Mouse (Mus musculus) embryonic facial prominence, embryonic 11.5 days (tissue): ENCODE data around the gene Egflam. TPM values are rescaled to one million over a fixed set of nuclear protein-coding genes. Genes with fewer than 3 reads are reported as not detected.

Experiments
- ATAC-seq: fragments of 200-750 bp; cut with Nextera tagmentation; replicated peaks from 2 replicates; pipeline ENCODE4 v1.8.0; 2017; ENCODE audit warnings: low read depth; ENCODE audit not compliant: insufficient number of reproducible peaks, low FRiP score, low TSS enrichment
- DNase-seq: peaks from one replicate; pipeline ENCODE4 v3.0.0-alpha.2; 2015; ENCODE audit warnings: low spot score
- H3K27ac ChIP-seq: fragments of 300-500 bp; sonication (generic); replicated peaks from 2 replicates; pipeline ENCODE4 v1.5.1; 2014; ENCODE audit warnings: mild to moderate bottlenecking, low read depth, low read length, control low read depth
- H3K27me3 ChIP-seq: fragments of 300-500 bp; sonication (generic); 2 replicates; pipeline ENCODE4 v1.6.1; 2014; ENCODE audit warnings: mild to moderate bottlenecking, low read length, moderate library complexity, mixed read lengths; ENCODE audit not compliant: control insufficient read depth, insufficient read depth
- H3K36me3 ChIP-seq: fragments of 300-500 bp; sonication (generic); replicated peaks from 2 replicates; pipeline ENCODE4 v1.6.1; 2014; ENCODE audit warnings: low read depth, mild to moderate bottlenecking, low read length, moderate library complexity, mixed read lengths; ENCODE audit not compliant: control insufficient read depth, insufficient read depth
- H3K4me1 ChIP-seq: fragments of 300-500 bp; sonication (generic); 2 replicates; pipeline ENCODE4 v1.6.1; 2014; ENCODE audit warnings: low read length, mixed read lengths; ENCODE audit not compliant: control insufficient read depth, insufficient read depth
- H3K4me2 ChIP-seq: fragments of 300-500 bp; sonication (generic); 2 replicates; pipeline ENCODE4 v1.6.1; 2014; ENCODE audit warnings: low read depth, mild to moderate bottlenecking, control low read depth, low read length, moderate library complexity
- H3K4me3 ChIP-seq: fragments of 300-500 bp; sonication (generic); 2 replicates; pipeline ENCODE4 v1.5.1; 2014; ENCODE audit warnings: low read depth, low read length, control low read depth
- H3K9ac ChIP-seq: fragments of 300-500 bp; sonication (generic); replicated peaks from 2 replicates; pipeline ENCODE4 v1.6.1; 2014; ENCODE audit warnings: mild to moderate bottlenecking, control low read depth, low read length
- H3K9me3 ChIP-seq: fragments of 300-500 bp; sonication (generic); replicated peaks from 2 replicates; pipeline ENCODE4 v1.6.1; 2016; ENCODE audit warnings: mild to moderate bottlenecking, low read length, inconsistent platforms, mixed read lengths; ENCODE audit not compliant: control insufficient read depth
- WGBS: fragments of 180-500 bp; shearing (Covaris S2); extraction: QIAGEN DNeasy Blood & Tissue Kit; methylation state at CpG from one replicate; pipeline ENCODE4 v1.1.7; 2014; 5-methylcytosine and 5-hydroxymethylcytosine counted together
- polyA plus RNA-seq: library from polyadenylated mRNA; unstranded; fragments of >200 nt; fragmentation: Nextera tagmentation; extraction: Ambion mirVana; gene quantifications from 2 replicates; pipeline ENCODE4 v1.2.1, GENCODE M21; 2014

The Egflam gene
- polyA plus RNA-seq, 1 experiment from 2014 or later = 13.0 TPM

GRCm38 (mm10) chr15:7197652-7198445, 200.3 kb downstream of the Egflam start:
- peaks cover 11% of the 10 kb centered on the region for H3K4me1 ChIP-seq
- no peak overlapping the region for H3K4me3 ChIP-seq
- no peak overlapping the region for H3K9ac ChIP-seq
- no peaks in the 10 kb centered on the region for H3K36me3 ChIP-seq
- no peak overlapping the region for H3K27ac ChIP-seq
- ATAC-seq (no peak), DNase-seq (no peak)
- H3K4me2 ChIP-seq = no peak overlapping the region
- 36% methylated on average over 3 of the region's 3 CpGs for WGBS
- H3K27me3 ChIP-seq = no peaks in the 10 kb centered on the region
- no peaks in the 10 kb centered on the region for H3K9me3 ChIP-seq

DNA sequence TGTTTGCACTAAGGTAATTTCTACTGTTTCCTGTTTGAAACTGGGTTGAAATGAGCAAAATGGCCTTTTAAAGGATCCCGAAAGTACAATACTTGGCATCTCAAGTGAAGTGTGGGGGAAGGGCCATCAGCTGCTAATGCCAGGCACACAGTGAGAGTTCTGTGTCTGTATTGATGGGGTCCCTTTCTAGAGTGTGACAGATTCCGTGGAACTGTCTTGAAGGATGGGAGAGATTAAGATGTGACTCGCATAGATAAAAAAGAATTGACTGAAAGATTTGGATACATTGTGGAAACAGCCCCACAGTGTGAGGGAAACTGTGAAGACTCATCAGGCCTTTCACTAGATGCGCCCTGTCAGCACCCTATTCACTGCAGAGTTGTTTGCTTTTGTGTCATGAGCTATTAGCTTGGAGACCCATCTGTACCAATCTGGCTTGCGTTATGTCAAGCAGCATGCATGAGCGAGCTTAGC, 203.4 kb downstream of the Egflam start:
- no peak overlapping the region for H3K4me2 ChIP-seq
- no peaks in the 10 kb centered on the region for H3K9me3 ChIP-seq
- H3K4me3 ChIP-seq = no peak overlapping the region
- H3K9ac ChIP-seq = no peak overlapping the region
- peak; percentile 51; the same call in 1 of the 2 replicates for ATAC-seq
- peaks cover 9% of the 10 kb centered on the region for H3K4me1 ChIP-seq
- H3K27me3 ChIP-seq = no peaks in the 10 kb centered on the region
- H3K36me3 ChIP-seq = no peaks in the 10 kb centered on the region
- DNase-seq = peak; percentile 52
- no peak overlapping the region; the same call in 1 of the 2 replicates for H3K27ac ChIP-seq
- 29% methylated on average over 6 of the region's 6 CpGs for WGBS

DNA sequence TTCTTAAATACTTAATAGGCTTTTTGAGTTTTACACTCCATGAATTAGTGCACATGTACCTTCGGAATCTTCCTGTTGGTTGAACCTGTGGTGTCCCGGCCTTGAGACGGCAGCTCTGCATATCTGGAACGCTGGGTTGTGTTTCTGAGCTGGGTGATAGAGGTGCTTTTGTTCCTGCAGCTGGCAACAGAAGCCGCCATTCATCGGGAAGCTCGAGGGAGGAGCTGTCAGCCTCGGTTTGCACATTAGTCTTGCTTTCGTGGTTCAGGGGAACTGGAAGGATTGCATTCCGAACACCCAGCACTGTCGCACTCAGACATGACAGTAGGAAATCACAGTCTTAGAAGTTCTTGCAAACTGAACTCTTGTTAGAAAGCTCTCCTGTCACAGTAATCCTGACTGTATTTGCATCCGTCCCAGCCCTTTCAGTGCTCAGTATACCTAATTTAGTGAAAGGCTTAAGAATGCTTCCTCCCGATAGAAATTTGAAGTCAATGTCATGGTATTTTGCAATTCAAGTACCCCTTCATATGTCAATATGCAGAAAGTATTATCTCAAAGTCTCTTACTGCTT, 204.0 kb downstream of the Egflam start:
- WGBS = 11% methylated on average over 13 of the region's 13 CpGs
- no peaks in the 10 kb centered on the region for H3K36me3 ChIP-seq
- H3K4me1 ChIP-seq = peaks cover 6% of the 10 kb centered on the region
- DNase-seq (peak; percentile 58), ATAC-seq (0 out of 2 replicates have a peak, but pooled peaks have one; percentile 58)
- no peak overlapping the region for H3K4me3 ChIP-seq
- no peak overlapping the region; the same call in 1 of the 2 replicates for H3K9ac ChIP-seq
- H3K27me3 ChIP-seq = no peaks in the 10 kb centered on the region
- no peak overlapping the region for H3K4me2 ChIP-seq
- H3K27ac ChIP-seq = no peak overlapping the region; the same call in 1 of the 2 replicates
- no peaks in the 10 kb centered on the region for H3K9me3 ChIP-seq

- Histone ChIP-seq H3K4me1 (peaks cover 2% of the 10 kb centered on the region; the same call in 1 of the 2 replicates), H3K27me3 (no peaks in the 10 kb centered on the region), H3K4me3 (no peak overlapping the region), H3K9ac (no peak overlapping the region), H3K4me2 (no peak overlapping the region), H3K27ac (no peak overlapping the region), H3K36me3 (no peaks in the 10 kb centered on the region), H3K9me3 (no peaks in the 10 kb centered on the region)
- 86% methylated on average over 2 of the region's 2 CpGs for WGBS
- ATAC-seq (no peak), DNase-seq (no peak)
Measured at GRCm38 (mm10) chr15:7192582-7192981, 205.6 kb downstream of the Egflam start.

GRCm38 (mm10) chr15:7191074-7191473, 207.1 kb downstream of the Egflam start:
- WGBS = 85% methylated on average over 4 of the region's 4 CpGs
- no peak for ATAC-seq
- Histone ChIP-seq H3K36me3 (no peaks in the 10 kb centered on the region), H3K4me1 (peaks cover 2% of the 10 kb centered on the region; the same call in 1 of the 2 replicates), H3K27me3 (no peaks in the 10 kb centered on the region), H3K4me2 (no peak overlapping the region), H3K4me3 (no peak overlapping the region), H3K27ac (no peak overlapping the region), H3K9me3 (no peaks in the 10 kb centered on the region), H3K9ac (no peak overlapping the region)
- no peak for DNase-seq

DNA sequence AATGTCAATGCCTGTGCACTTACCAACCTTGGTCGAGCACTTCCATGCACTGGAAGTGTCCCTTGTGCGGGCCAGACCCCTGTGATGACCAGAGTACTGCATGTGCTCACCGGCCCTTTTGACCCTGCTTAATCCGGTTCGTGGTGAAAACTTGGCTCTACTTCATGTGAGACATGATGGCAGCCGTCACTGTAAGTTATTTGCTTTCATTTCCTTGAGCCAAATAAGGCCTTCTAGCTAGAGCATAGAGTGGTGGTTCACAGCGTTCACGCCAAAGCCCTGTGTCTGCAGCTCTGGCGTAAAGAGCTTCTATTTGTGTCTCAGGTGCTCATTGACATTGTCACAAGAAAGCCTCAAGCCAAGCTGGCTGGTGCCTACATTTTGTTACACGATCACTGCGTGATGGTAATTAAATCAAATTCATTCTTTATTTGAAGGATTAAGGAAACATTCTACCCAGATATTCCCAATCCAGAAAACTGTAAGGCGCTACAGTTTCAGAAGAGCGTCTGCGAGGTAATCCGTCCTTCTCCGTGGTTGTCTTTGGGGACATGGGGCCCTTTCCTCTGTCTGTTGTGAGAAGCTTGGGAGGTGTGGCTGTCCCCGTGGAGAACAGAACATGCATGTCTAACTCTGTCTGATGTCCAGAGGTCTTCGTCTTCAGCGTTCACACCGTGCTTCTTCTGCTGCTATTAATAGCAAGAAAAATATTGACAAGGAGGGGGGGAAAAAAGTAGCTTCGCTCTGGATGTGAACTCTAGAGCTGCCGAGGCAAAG, 208.3 kb downstream of the Egflam start:
- no peaks in the 10 kb centered on the region for H3K4me1 ChIP-seq
- H3K27ac ChIP-seq = no peak overlapping the region
- no peaks in the 10 kb centered on the region for H3K36me3 ChIP-seq
- 87% methylated on average over 22 of the region's 22 CpGs for WGBS
- no peaks in the 10 kb centered on the region for H3K9me3 ChIP-seq
- no peaks in the 10 kb centered on the region for H3K27me3 ChIP-seq
- DNase-seq (no peak), ATAC-seq (no peak)
- no peak overlapping the region for H3K4me2 ChIP-seq
- H3K9ac ChIP-seq = no peak overlapping the region
- no peak overlapping the region for H3K4me3 ChIP-seq

GRCm38 (mm10) chr15:7187682-7188081, 210.5 kb downstream of the Egflam start:
- no peak overlapping the region for H3K4me3 ChIP-seq
- H3K4me2 ChIP-seq = no peak overlapping the region
- no peak overlapping the region for H3K27ac ChIP-seq
- DNase-seq (no peak), ATAC-seq (no peak)
- 90% methylated on average over 6 of the region's 6 CpGs for WGBS
- H3K27me3 ChIP-seq = no peaks in the 10 kb centered on the region
- no peaks in the 10 kb centered on the region for H3K9me3 ChIP-seq
- H3K36me3 ChIP-seq = no peaks in the 10 kb centered on the region
- H3K9ac ChIP-seq = no peak overlapping the region
- no peaks in the 10 kb centered on the region for H3K4me1 ChIP-seq
